13 mouse cellular contexts compared by ENCODE assay signal in genomic region chr10:71421531-71421930, GRCm38 (mm10).
"Had no signal": no experiment of that assay in that cellular context is flagged by ENCODE, and none has a peak within 500 bp of the region (broad histone marks: within the 10 kb centered on the region; RNA-seq: fewer than 3 reads in every experiment).

No protein-coding gene starts in this region.

- H3K36me3 ChIP-seq: limb, embryonic 12.5 days; liver, embryonic 13.5 days; lung, embryonic 15.5 days; midbrain, embryonic 12.5 days had no signal

- H3K4me2 ChIP-seq: limb, embryonic 12.5 days; liver, embryonic 13.5 days; lung, embryonic 15.5 days; midbrain, embryonic 12.5 days had no signal

- H3K4me3 ChIP-seq: limb, embryonic 12.5 days; liver, embryonic 13.5 days; lung, embryonic 15.5 days; megakaryocyte, embryonic 14.5 days; midbrain, embryonic 12.5 days had no signal

- H3K27me3 ChIP-seq: limb, embryonic 12.5 days; liver, embryonic 13.5 days; lung, embryonic 15.5 days; megakaryocyte, embryonic 14.5 days; midbrain, embryonic 12.5 days had no signal

- DNase-seq: kidney, adult 8-10 months; kidney, postnatal 25 days; liver; liver, embryonic 13.5 days; liver, postnatal 0 days; lung, postnatal 14 days; right cerebral cortex, postnatal 14 days; thymus, postnatal 36 days had no signal

- ATAC-seq: liver, postnatal 0 days had no signal

- H3K4me1 ChIP-seq: limb, embryonic 12.5 days; liver, embryonic 13.5 days; lung, embryonic 15.5 days; megakaryocyte, embryonic 14.5 days; midbrain, embryonic 12.5 days had no signal

- H3K9ac ChIP-seq: limb, embryonic 12.5 days; liver, embryonic 13.5 days; liver, postnatal 0 days; lung, embryonic 15.5 days; midbrain, embryonic 12.5 days had no signal

- H3K9me3 ChIP-seq: limb, embryonic 12.5 days; liver, embryonic 13.5 days; lung, embryonic 15.5 days; midbrain, embryonic 12.5 days had no signal

- H3K27ac ChIP-seq: limb, embryonic 12.5 days; liver, embryonic 13.5 days; lung, embryonic 15.5 days; macrophage; midbrain, embryonic 12.5 days had no signal
